Mouse (Mus musculus) right cerebral cortex, adult 18-20 months (tissue): ENCODE data around the gene Pthlh.
"Not testable (repeated sequence)": the region's sequence is repeated elsewhere in the genome, so short reads cannot be mapped to it uniquely, and the experiment has no call there.

ENCODE experiments used
- DNase-seq: peaks from one replicate; pipeline ENCODE4 v3.0.0; 2022; ENCODE audit warnings: mixed read lengths

The Pthlh gene

DNA sequence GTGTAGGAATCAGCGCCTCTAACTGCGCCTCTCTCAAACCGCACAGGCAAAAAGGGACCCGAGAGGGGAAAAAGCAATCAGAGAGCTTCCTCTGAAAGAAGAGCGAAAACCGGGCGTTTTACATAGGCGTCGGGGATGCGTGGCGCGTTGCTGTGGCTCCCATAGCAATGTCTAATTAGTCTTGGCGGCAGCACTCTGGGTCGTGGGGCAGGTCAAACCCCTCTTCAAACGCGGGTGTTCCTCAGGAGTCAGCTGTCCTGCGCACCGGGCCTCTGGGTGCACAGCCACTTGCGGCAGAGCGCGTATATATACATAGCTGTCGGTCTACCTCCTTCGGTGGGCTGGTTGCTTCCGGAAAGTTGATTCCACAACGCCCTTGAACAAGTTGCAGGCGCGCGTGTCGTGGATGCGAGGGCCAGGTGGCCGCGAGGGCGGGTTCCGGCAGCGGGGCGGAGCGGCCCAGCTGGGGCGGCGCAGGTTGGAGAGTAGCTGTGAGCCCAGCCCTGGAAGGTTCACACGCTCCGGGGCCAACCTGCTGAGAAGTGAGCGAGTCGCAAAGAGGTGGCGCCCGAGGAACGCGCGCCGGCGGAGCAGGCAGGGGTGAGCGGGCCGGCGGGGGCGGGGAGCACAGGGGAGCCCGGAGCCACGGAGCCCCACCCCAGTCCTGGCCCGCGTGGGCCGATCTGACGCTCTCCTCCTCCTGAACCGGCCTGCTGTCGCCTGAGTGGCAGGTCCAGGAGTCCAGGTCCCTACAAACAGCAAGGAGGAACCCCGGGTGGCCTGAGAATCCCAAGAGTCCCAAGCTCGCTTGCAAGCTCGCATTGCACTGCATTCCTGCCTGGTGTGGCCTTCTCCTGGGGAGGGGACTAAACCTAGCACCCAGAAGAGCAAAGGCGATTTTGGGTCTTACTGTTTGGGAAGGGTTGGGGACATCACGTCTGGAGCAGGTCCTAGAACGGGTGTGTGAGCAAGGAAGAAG is at the start of gene Pthlh:
Gene Pthlh, minus strand, starts transcription at position 597 of the 979 bp plus-strand sequence.
- peak; percentile 59 for DNase-seq

DNA sequence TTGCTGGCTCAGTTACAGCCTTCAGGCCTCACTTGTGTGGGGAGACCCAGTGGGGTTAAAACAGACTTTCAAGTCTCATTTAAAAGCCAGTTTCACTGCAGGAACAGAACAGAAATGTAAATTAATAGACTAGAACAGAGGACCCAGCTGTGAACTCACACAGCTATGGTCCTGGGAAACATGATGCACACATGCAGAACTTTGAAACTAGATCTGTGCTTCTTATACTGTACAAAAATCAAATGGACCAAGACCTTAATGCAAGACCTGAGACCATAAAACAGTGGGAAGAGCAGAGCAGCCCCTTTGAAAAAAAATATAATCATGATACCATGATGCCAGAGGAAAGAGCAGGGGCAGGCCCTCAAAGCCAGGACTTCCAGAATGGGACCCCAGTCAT is 49.3 kb upstream of the Pthlh start:
- no peak for DNase-seq

DNA sequence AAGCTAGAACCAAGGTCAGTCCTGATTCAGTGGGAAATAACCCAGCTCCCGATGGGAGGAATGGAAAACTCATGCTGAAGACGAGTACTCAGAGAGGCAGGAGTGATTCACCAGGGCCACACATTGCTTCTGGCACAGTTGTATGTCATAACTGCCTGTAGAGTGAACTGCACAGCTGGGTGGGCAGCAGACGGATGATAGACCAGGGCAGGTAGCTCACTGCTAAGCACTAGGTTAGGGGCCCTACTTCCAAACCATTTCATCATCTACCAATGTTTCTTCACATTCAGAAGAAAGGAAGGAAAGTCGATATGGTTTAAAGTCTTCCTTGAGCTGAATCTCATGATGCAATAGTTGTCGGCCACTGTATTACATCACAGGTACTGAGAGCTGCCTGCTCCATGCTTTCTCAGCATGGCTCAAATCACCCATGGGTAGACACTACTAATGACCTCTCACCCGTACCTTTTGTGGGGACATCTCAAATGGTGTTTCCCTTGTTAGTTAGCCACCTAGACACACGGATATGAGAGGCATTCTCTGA is 46.5 kb upstream of the Pthlh start:
- no peak for DNase-seq

DNA sequence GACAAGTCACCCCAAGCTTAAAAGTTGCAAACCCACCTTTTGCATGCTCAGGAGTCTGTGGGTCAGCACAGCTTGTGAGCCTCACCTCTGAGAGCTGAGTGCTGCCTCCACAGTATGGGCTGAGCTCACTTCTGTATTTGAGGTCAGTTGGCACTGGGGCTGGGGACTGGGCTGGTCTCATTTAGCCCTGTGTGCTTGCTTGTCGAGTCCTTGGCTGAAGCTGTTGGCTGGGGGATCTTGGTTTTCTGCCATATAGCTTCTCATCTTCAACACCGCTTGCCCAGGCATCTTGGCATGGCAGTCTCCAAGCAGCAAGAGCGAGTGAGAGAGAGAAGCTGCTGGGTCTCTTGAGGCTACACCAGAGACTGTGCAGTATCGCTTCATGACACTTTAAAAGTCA is 46.1 kb upstream of the Pthlh start:
- DNase-seq, result no peak

DNA sequence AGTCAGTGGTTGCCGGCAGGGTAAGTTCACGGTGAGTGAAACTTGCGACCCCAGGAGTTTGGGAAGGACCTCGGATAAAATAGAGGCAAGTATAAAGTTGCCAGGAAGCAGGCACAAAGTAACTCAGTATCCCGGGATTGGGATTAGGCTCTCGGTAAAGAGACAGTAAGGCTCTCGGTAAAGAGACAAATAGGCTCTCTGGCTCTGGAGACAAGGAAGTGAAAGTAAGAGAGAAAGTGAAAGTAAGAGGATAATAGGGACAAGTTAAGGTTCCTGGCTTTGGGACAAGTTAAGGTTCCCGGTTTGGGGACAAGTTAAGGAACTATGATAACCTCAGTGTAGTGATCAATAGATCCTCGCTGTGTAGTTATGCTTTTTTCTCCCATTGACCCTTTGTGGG is 40.3 kb upstream of the Pthlh start:
- DNase-seq, result not testable (repeated sequence)

DNA sequence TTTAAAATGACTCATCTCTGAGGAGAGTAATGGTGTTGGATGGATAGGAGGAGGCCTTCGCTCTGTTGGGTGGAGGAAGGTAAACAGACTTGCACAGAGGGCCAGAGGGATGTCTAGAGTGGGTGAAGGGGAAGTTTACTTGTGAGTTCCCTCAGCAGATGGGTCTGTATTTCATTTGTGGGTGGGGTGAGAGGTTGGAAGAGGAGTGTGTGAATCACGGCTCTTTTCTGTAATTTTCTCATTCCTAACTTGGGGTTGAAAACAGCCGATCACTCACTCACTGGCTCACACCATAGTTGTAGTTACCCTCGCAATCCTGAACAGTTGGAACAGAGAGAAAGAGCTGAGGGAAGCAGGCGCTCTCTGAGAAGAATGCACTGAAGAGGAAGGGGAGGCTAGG is 35.6 kb upstream of the Pthlh start:
- peak; percentile 59 for DNase-seq

DNA sequence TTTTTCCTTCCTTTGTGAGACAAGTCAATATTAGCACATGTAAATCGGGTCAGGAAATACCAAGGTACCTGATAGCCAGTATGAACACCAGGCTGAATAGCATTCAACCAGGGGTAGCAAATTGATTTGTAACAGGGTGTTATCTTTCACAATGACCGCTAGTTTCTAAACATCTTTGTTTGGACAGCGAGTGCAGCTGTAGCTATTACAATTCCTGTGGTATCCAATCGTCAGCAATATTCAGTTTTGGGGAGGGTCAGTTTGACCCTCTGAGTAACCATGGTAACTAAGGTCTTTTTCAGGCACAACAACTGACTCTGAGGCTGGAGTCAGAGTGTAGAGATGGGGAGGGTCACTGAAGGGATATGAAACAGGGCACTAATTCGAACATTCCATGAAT is 15.3 kb upstream of the Pthlh start:
- no peak for DNase-seq

DNA sequence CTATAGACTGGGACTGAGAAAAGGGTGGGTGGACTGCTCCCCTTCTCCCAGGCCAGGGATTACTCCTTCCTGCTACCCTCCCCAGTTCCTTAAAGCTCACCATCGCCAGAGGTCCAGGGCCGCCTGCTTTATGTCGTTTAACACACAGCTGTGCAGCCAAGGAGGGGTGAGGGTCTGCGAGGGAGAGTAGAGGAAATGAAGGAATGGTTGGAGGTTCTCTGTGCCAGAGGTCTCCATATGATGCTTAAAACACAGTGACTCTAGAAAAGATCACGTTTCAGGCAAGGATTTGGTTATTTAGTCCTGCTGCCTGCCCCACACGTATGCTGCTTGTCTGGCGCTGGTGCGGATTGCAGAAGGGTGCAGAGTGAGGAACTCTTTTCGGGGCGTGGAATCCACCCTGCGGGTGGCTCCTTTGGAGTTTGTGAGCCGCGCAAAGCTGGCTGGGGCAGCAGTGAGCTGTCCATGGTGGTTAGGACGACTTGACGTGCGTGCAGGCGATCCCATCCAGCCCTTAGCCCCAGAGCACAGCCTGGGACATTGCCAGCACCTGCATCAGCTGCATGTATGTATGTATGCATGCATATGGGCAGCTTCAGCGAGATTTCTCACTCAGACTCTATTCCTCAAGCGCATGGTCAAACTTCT is 4.3 kb upstream of the Pthlh start:
- no peak for DNase-seq

DNA sequence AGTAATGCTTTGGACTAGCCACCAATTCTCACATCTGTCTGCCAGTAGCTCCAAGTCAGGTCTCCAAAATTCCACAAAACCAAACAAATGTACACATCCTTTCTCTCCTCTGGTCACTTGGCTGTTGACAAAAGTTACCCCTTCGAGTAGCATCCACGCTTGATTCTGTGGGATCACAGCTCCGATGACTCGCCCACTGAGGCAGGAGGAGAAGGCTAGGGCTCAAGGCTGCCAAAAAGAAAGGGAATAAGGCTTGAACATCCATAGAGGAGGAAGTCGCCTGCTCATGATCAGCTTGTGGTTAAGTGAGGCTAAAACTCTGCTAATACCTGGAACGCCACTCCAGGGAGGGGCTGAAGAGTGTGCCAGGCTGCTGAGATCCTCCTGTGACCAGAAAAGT is 2.5 kb upstream of the Pthlh start:
- no peak for DNase-seq

DNA sequence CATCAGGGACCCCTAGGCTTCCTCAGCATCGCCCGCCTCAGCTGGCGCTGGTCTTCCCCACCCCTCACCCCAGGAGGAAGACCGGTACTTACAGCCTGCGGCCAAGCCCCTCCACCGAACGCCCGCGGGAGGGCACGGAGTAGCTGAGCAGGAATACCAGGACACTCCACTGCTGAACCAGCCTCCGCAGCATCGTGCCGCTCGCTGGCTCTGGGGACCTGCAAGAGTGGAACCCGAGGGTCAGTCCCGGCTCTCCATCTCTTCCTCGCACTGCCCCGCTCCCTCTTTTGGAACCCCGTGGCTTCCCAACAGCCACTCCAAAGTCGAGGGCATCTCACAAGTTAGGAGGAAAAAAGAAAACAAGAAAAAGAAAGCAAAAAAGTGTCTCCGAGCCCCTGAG is 805 bp downstream of the Pthlh start:
- DNase-seq, result no peak

DNA sequence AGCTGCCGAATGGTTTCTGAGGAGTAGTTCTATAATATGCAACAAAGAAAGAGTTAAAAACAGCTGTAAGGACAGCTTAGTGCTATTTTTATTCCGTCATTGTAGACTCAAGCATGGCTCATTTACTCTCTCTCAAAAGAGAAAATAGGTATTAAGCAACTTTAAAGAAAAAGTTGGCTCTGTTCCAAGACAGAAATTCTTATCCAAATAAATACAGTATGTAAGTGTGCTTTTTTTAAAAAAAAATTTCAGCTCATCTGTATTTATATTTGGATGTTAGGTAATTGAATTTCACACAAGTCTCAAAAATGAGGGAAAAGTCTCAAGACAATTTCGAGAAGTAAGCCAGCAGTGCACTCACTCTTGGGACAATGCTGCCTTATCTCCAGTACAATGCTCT is 2.4 kb downstream of the Pthlh start:
- DNase-seq, result no peak

DNA sequence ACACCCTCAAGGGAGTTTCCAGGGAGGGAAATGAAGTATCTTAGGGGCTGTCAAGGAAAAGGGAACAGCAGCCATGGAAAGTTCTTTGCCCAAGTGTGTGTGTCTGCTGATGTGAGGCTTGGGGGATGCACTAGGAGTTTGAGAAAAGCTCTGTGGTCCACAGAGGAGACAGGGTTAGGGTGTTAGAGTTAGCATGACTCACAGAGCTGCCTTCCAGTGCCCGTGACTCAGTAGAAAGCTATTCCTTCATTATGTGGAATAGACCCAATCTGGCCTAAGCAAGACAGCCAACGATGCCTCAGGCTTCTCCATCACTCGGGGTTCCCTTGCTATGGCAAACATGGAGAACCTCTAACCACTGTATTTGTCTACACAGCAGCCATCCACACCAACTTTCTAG is 3.2 kb downstream of the Pthlh start:
- no peak for DNase-seq

DNA sequence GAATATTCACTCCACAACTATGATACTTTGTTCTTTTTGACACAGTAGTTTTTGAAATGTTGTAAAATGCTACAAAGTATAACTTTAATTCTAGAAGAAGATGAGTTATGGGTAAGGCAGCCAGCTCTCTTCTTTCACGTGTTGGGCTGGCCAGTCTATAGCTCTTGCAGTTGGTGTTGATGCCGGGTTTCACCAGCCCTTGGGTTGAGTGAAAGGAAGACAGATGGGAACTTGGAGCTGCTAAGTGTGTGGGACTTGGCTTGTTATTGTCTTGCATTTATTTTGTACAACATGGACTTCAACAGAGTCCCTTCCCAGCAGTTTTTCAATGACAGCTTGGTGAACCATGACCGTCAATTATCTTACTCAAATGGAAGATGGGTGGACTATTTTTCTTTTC is 16.2 kb downstream of the Pthlh start:
- DNase-seq, result no peak

DNA sequence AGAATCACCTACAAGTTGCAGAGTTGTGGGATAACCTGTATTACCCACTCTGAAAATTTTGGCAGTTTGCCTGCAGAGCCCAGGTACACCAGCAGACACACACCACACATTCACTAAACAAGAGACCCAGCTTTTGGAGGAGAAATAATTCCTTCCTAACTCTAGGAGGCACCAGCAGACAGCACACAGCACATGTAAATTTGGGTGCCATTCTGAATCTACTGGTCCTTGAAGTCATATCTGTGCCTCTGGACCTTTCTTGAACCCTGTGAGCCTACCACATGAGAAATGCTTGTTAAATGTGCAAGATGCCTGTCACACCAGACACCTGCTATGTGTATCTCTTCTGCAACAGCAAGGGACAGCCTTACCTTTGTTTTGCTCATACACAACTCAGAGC is 19.7 kb downstream of the Pthlh start:
- DNase-seq, result no peak

DNA sequence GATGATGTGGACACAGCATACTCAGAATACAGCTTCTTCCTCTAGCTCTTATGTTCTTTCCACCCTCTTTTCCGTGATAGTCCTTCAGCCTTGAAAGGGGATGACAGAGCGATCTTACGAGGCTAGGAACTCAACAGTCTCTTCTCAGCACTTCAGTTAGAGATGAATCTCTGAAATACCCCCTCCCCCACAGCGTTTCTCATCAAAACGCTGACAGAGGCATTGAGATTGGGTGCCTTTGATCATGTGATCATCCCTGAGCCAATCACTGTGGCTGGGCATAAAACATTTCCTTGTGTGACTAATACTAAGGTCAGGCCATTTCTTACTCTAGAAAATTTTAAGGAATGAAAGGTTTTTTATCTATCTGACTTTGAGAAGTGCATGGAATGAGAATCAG is 20.3 kb downstream of the Pthlh start:
- DNase-seq, result no peak

DNA sequence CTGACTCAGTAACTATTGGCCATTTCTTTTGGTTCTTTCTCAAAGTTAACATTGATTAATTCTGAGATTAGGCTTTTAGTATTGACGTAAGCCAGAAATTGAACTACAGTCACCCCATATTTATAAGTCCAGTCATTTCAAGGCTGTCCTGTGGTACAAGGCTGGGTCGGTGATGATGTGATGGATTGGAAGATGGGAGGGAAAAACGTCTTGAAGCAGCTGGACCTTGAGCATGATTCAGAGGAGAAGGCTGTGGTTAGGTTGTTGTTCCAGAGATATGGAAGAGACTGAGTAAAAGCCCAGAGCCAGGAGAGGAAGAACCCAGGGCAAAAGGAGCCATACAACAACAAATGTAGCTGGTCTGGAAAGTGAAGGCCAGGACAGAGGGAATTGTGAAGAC is 22.4 kb downstream of the Pthlh start:
- no peak for DNase-seq

DNA sequence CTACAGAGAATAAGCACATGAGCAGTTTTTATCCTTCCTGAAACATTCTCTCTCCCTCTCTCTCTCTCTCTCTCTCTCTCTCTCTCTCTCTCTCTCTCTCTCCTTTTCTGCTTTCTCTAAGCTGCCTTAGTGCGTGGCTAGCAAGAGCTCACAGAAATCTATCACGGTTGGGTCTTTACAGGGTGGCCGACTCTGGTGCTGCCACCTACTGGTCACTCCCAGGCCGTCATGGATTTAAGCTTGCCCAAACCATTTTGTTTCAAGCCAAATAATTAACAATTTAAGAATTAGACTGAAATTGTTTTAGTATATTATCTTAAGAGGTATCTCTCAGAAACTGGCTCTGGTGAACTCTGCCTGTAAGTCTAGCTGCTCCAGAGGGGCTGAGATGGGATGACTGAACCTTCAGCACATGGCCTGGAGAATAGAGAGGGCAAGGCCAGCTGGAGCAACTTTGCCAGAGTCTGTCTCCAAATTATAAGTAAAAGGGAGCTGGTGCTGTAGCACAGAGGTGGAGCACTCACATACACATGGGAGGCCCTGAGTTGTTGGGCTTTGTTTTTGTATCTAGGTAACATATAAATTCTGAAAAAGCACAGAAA is 23.7 kb downstream of the Pthlh start:
- DNase-seq, result peak; percentile 36

DNA sequence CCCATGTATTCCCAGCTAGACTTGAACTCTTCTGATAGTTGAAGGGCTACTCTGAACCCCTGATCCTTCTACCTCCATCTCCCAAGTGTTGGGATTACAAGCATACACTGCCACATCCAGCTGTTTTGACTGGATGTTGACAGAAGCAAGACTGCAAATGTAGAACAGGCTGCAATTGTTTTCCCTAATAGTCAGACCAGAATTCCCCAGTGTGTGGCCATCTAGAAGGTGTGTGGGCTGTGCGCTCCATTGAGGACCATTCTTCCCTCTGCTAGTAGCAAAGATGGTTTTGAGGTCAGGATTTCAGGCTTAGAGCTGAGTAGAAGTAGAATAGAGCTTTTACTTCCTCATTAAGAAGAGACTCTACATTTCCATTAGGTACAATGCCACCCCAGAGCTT is 37.3 kb downstream of the Pthlh start:
- no peak for DNase-seq

DNA sequence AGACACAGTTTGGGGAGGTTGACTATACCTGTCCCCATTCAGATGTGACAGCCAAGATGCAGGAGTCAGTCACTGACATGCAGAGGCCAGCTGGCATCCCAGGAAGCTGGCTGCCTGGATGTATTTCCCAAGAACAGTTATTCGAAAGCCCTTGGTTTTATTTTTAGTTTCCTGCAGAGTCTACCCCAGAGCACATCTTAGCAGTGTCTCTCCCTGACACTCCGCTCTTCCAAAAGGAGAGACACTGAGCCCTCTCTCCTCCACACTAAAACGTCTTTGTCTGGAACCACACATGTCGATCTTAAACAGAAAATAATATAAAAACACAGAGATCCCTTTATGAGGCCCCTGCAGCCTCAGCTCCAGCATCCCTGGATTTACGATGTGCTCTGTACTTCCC is 44.9 kb downstream of the Pthlh start:
- DNase-seq, result peak; percentile 4

DNA sequence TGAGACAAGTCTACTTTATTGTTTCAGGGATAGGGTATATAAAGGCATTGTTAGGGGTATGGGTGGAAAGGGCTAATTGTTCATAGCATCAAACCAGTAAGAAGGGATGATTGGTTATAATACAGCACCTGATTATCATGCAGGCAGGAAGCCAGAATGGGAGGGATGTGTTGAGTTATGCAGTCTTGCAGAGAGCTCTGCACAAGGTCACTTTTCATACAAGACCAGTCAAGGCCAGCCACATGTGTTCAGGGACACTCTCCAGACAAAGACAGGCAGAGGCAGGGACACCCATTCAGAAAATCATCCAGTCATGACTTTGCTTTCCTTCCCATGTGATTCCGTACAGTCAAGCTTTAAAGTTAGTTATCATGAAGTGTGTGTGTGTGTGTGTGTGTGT is 47.8 kb downstream of the Pthlh start:
- no peak for DNase-seq

DNA sequence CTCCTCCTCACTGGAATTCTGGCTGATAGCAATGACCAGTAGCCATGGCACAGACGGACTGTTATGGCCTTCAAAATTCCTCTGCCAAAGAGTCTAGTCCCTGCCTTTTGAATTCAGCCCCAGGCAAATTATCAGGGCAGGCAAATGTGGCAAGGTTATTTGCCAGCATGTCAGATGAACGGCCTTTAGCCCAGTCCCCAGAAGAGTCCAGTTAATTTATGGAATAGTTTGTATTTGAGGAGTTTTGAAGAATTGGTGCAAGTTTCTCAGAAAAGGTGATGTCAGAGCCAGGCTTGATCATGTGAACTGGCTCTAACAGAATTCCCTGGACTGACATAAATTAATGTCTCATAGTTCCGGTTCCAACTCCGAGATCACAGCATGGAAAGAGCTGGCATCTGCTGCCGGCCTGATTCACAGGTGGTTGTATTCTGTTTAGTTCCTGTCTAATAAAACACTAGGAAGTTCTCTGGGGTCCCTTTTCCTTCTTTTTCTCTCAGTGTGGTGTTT is 56.1 kb downstream of the Pthlh start:
- DNase-seq, result no peak
